In genomic region chr6:61155718-61156117, GRCm38 (mm10) we compare ENCODE assay signal across 19 mouse cellular contexts. TPM values are rescaled to one million over a fixed set of nuclear protein-coding genes. Genes with fewer than 3 reads are reported as not detected.
A peak's percentile ranks its signal among the peaks of the same experiment; 100 is the strongest.
DNase-seq lines count a peak whose midpoint lies in the region; ATAC-seq and TF ChIP-seq lines count a peak whose summit lies in the region.
"Had no signal": no experiment of that assay in that cellular context is flagged by ENCODE, and none has a peak within 500 bp of the region (broad histone marks: within the 10 kb centered on the region; RNA-seq: fewer than 3 reads in every experiment).

No protein-coding gene starts in this region.

- no peaks in the 10 kb centered on the region for H3K36me3 ChIP-seq in forebrain, embryonic 14.5 days (ENCODE audit: control insufficient read depth, insufficient read depth, low read length)
- no peaks in the 10 kb centered on the region for H3K36me3 ChIP-seq in forebrain, embryonic 11.5 days (ENCODE audit: control insufficient read depth, insufficient read depth, low read length)
- H3K36me3 ChIP-seq in limb, embryonic 10.5 days = no peaks in the 10 kb centered on the region
- no peaks in the 10 kb centered on the region for H3K36me3 ChIP-seq in midbrain, embryonic 16.5 days (ENCODE audit: control insufficient read depth, insufficient read depth, low read length)
- H3K36me3 ChIP-seq: heart, embryonic 15.5 days; hindbrain, embryonic 15.5 days had no signal

- peaks cover 5% of the 10 kb centered on the region; the same call in 1 of the 2 replicates for H3K4me1 ChIP-seq in forebrain, embryonic 14.5 days (ENCODE audit: control insufficient read depth, insufficient read depth, low read length)
- H3K4me1 ChIP-seq in forebrain, embryonic 11.5 days (replicated peaks; ENCODE audit: control insufficient read depth, insufficient read depth, low read length) = no peaks in the 10 kb centered on the region
- peaks cover 23% of the 10 kb centered on the region for H3K4me1 ChIP-seq in limb, embryonic 10.5 days
- H3K4me1 ChIP-seq in midbrain, embryonic 16.5 days (ENCODE audit: control insufficient read depth, insufficient read depth, low read length) = peaks cover 8% of the 10 kb centered on the region
- H3K4me1 ChIP-seq: heart, embryonic 15.5 days had no signal

- no peak overlapping the region for H3K9ac ChIP-seq in forebrain, embryonic 14.5 days (ENCODE audit: low read length)
- no peak overlapping the region for H3K9ac ChIP-seq in forebrain, embryonic 11.5 days (ENCODE audit: low read length)
- no peak overlapping the region for H3K9ac ChIP-seq in midbrain, embryonic 16.5 days (ENCODE audit: low read depth, low read length)
- H3K9ac ChIP-seq: forebrain, postnatal 0 days; heart, embryonic 15.5 days; hindbrain, embryonic 15.5 days had no signal

- ATAC-seq in forebrain, embryonic 14.5 days = peak; percentile 3; the same call in 1 of the 2 replicates
- no peak for ATAC-seq in forebrain, embryonic 11.5 days (replicated peaks; ENCODE audit: low FRiP score)
- peak; percentile 44; the same call in 1 of the 2 replicates for ATAC-seq in midbrain, embryonic 16.5 days
- ATAC-seq: intestine, embryonic 16.5 days had no signal

- H3K4me3 ChIP-seq in forebrain, embryonic 14.5 days (ENCODE audit: low read depth, low read length) = no peak overlapping the region
- no peak overlapping the region for H3K4me3 ChIP-seq in forebrain, embryonic 11.5 days (ENCODE audit: low read depth, low read length)
- no peak overlapping the region for H3K4me3 ChIP-seq in limb, embryonic 10.5 days
- H3K4me3 ChIP-seq in midbrain, embryonic 16.5 days (ENCODE audit: low read depth, low read length) = no peak overlapping the region
- H3K4me3 ChIP-seq: heart, adult 2 months; heart, embryonic 15.5 days; hindbrain, embryonic 15.5 days had no signal

- H3K9me3 ChIP-seq in forebrain, embryonic 14.5 days (replicated peaks; ENCODE audit: control insufficient read depth, low read length) = no peaks in the 10 kb centered on the region
- H3K9me3 ChIP-seq in forebrain, embryonic 11.5 days (ENCODE audit: control insufficient read depth, low read length) = no peaks in the 10 kb centered on the region
- no peaks in the 10 kb centered on the region for H3K9me3 ChIP-seq in limb, embryonic 10.5 days (replicated peaks)
- no peaks in the 10 kb centered on the region for H3K9me3 ChIP-seq in midbrain, embryonic 16.5 days (replicated peaks; ENCODE audit: control insufficient read depth, low read length, poor library complexity, severe bottlenecking)
- H3K9me3 ChIP-seq: heart, embryonic 15.5 days; hindbrain, embryonic 15.5 days had no signal

- DNase-seq in forebrain, embryonic 14.5 days (ENCODE audit: low spot score) = no peak
- DNase-seq in forebrain, embryonic 11.5 days (ENCODE audit: low spot score) = no peak
- peak; percentile 19 for DNase-seq in brain, embryonic 14.5 days (ENCODE audit: low read depth)
- DNase-seq in limb, embryonic 10.5 days (ENCODE audit: low spot score) = no peak
- DNase-seq in layer of hippocampus, adult 18-20 months (ENCODE audit: low spot score in 2 of 2) = no peak
- DNase-seq in thymus, postnatal 4 days = no peak
- DNase-seq: adrenal gland, postnatal 10 days; cerebellum, adult 18-20 months; cerebellum, adult 9-11 months; cerebellum, postnatal 36 days; gastrocnemius, postnatal 14 days; heart, adult 2 months; heart, postnatal 14 days had no signal

- H3K27me3 ChIP-seq in forebrain, embryonic 14.5 days (replicated peaks; ENCODE audit: control insufficient read depth, insufficient read depth, low read length) = no peaks in the 10 kb centered on the region
- H3K27me3 ChIP-seq in forebrain, embryonic 11.5 days (ENCODE audit: control insufficient read depth, insufficient read depth, low read length) = no peaks in the 10 kb centered on the region
- no peaks in the 10 kb centered on the region for H3K27me3 ChIP-seq in limb, embryonic 10.5 days (ENCODE audit: low read depth, poor library complexity, severe bottlenecking)
- no peaks in the 10 kb centered on the region for H3K27me3 ChIP-seq in midbrain, embryonic 16.5 days (ENCODE audit: control insufficient read depth, insufficient read depth, low read depth, low read length)
- H3K27me3 ChIP-seq: heart, embryonic 15.5 days; hindbrain, embryonic 15.5 days had no signal

- TF ChIP-seq CTCF in brain, embryonic 14.5 days (IDR thresholded peaks at IDR 0.05; ENCODE audit: borderline replicate concordance, extremely low read depth, insufficient read depth, insufficient read length) = no peak

- no peak overlapping the region for H3K4me2 ChIP-seq in forebrain, embryonic 14.5 days (ENCODE audit: low read length)
- no peak overlapping the region for H3K4me2 ChIP-seq in forebrain, embryonic 11.5 days (ENCODE audit: low read depth, low read length, severe bottlenecking)
- H3K4me2 ChIP-seq in midbrain, embryonic 16.5 days (ENCODE audit: low read length) = no peak overlapping the region
- H3K4me2 ChIP-seq: heart, embryonic 11.5 days; heart, embryonic 15.5 days; hindbrain, embryonic 15.5 days had no signal

- H3K27ac ChIP-seq in forebrain, embryonic 14.5 days (ENCODE audit: low read depth, low read length) = no peak overlapping the region
- H3K27ac ChIP-seq in forebrain, embryonic 11.5 days (ENCODE audit: low read depth, low read length) = no peak overlapping the region
- peak overlapping the region; percentile 58; the same call in 1 of the 2 replicates for H3K27ac ChIP-seq in limb, embryonic 10.5 days
- 0 out of 2 replicates have a peak overlapping the region, but pooled peaks have one; percentile 37 for H3K27ac ChIP-seq in midbrain, embryonic 16.5 days (ENCODE audit: low read length)
- H3K27ac ChIP-seq: heart, adult 2 months; heart, embryonic 15.5 days; hindbrain, embryonic 15.5 days had no signal

- TF ChIP-seq POLR2A in brain, embryonic 14.5 days (IDR thresholded peaks at IDR 0.05; ENCODE audit: borderline replicate concordance, extremely low read depth, insufficient read depth, insufficient read length, poor library complexity, severe bottlenecking) = no peak

RNA-seq across cellular contexts. Expression of gene Ccser1, which starts 24.4 kb away (rescaled TPM):
- 16.9 and 18.3 TPM in 2 replicates for polyA plus RNA-seq in forebrain, embryonic 14.5 days (2014; fragmentation: Nextera tagmentation; extraction: Ambion mirVana)
- polyA plus RNA-seq in forebrain, embryonic 11.5 days (2014; fragmentation: Nextera tagmentation; extraction: Ambion mirVana) = 13.9 and 15.3 TPM in 2 replicates
- 20.3 and 26.2 TPM in 2 replicates for polyA plus RNA-seq in brain, embryonic 14.5 days (2012; rRNA removed)
- 9.4 and 10.3 TPM in 2 replicates for polyA plus RNA-seq in limb, embryonic 10.5 days (2016; fragmentation: Nextera tagmentation; extraction: Ambion mirVana)
- 19.8 and 21.5 TPM in 2 replicates for polyA plus RNA-seq in midbrain, embryonic 16.5 days (2015; fragmentation: Nextera tagmentation; extraction: Ambion mirVana)
- total RNA-seq in layer of hippocampus, adult 18-20 months (2021) = 10 to 100 TPM; 29.9 to 30.5 TPM

Comparison
In these comparisons a context has a peak if more than half of its experiments do, and no peak if none do; other contexts are left out.
1. H3K27ac ChIP-seq: peak in limb, embryonic 10.5 days (single experiment) and midbrain, embryonic 16.5 days (single experiment); none in forebrain, embryonic 14.5 days (single experiment) and forebrain, embryonic 11.5 days (single experiment).